Mouse (Mus musculus): Measurements from ENCODE around the gene Lmbr1l. TPM values are rescaled to one million over a fixed set of nuclear protein-coding genes. Genes with fewer than 3 reads are reported as not detected.
"Not testable (repeated sequence)": the region's sequence is repeated elsewhere in the genome, so short reads cannot be mapped to it uniquely, and the experiment has no call there.

The Lmbr1l gene
- polyA plus RNA-seq, 1 experiment: 25.7 TPM

DNA sequence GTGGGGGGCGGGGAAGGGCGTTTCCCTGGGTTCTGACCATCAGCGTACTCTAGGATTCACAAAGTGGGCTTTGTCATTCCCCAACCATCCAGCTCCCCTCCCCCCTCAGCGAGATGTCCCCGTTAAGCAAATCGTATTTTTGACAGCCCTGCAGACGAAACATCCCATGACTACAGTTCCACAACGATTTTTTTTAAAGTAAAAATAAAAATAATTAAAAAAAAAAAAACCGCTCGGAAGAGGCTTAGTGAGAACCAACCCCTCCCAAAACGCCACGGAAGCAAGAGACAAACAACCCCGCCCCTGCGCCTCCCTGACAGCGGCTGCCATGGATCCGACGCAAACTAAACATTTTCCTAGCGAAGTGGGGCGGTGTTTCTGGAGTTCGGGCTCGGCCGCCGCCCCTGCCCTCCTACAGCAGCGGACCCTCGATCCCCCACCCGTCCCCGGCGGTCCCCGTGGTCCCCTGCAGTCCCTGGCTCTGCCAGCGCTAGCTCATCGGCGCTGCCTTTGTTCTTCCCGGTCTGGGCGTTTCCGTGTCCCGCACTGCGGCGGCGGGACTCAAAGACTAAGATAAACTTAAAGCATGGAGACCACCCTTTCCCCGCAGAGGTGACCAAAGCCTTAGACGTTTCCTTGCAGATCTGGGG is 34.8 kb upstream of the Lmbr1l start:
- H3K4me1 ChIP-seq (ENCODE audit: control insufficient read depth, insufficient read depth, low read length): peaks cover 21% of the 10 kb centered on the region
- H3K4me3 ChIP-seq (ENCODE audit: insufficient read depth, low read length): peak overlapping the region; percentile 88
- H3K27ac ChIP-seq (ENCODE audit: insufficient read depth, low read depth, low read length): peak overlapping the region; percentile 67
- no peak for TF ChIP-seq CTCF (IDR thresholded peaks at IDR 0.05; ENCODE audit: low read depth, low read length)
- TF ChIP-seq POLR2A (IDR thresholded peaks at IDR 0.05; ENCODE audit: borderline replicate concordance, low read depth, low read length): no peak

DNA sequence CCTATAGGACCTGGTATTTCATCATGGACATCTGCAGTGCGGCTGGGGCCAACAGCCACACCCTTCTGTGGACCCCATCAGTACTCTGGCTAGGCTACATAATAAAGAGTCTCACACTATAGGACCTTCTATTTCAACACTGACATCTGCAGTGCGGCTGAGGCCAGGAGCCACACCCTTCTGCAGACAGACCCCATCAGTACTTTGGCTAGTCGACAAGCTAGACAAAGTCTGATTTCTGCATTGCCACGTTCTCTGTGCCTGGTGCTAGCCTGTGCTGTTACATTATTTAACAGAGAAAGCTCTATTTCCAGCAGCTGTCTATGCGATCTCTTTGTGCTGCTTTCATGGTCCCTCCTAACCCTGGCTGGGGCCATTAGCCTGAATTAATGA is 34.0 kb upstream of the Lmbr1l start:
- no peak overlapping the region for H3K27ac ChIP-seq (ENCODE audit: insufficient read depth, low read depth, low read length)
- peak overlapping the region; percentile 33 for H3K4me3 ChIP-seq (ENCODE audit: insufficient read depth, low read length)
- peaks cover 15% of the 10 kb centered on the region for H3K4me1 ChIP-seq (ENCODE audit: control insufficient read depth, insufficient read depth, low read length)
- TF ChIP-seq POLR2A (IDR thresholded peaks at IDR 0.05; ENCODE audit: borderline replicate concordance, low read depth, low read length) (no peak), CTCF (IDR thresholded peaks at IDR 0.05; ENCODE audit: low read depth, low read length) (no peak)

DNA sequence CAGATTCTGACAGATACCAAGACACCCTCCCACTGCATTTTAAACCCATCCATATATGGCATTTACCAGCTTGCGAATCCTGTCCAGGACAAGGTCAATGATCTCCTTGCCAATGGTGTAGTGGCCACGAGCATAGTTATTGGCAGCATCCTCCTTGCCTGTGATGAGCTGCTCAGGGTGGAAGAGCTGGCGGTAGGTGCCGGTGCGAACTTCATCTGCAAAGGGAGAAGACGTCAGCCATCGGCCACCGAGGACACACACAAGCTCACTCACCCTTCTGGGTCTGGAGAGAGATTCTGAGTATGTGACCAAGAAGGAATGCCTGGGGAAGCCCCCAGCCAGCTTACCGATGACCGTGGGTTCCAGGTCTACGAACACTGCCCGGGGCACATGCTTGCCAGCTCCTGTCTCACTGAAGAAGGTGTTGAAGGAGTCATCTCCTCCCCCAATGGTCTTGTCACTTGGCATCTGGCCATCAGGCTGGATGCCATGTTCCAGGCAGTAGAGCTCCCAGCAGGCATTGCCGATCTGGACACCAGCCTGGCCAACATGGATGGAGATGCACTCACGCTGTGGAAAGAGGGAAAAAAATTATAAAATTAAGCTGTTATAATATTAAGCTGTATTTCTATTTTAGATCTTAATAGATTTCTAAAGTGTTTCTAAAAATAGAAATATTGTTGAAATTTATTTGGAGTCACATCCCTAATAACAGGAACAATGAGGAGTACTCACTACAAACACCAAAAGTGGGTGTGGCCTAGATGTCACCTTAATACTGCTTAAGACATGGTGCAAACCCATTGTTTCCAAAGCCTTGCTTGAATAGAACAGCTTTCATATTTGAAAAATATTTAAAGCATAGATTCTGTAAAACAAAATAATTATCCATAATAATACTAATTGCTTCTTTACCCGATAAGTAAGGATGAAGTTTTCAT is 33.4 kb upstream of the Lmbr1l start:
- H3K27ac ChIP-seq (ENCODE audit: insufficient read depth, low read depth, low read length); H3K4me1 ChIP-seq (ENCODE audit: control insufficient read depth, insufficient read depth, low read length): not testable (repeated sequence)
- H3K4me3 ChIP-seq (ENCODE audit: insufficient read depth, low read length): peak overlapping the region; percentile 33; the same call in 1 of the 2 replicates

DNA sequence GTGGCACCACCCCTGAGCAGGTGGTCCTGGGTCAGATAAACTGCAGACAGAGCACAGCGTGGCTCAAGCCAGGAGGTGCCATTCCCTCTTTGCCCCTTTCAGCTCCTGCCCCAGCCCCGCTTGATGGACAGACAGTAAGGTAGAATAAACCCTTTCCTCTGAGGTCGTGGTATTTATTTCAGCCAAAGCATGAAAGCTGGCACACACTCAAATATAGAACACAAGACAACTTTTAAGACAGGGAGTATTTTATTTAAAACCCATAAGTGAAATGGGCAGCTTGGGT is 31.5 kb upstream of the Lmbr1l start:
- H3K27ac ChIP-seq (ENCODE audit: insufficient read depth, low read depth, low read length): no peak overlapping the region
- no peak overlapping the region for H3K4me3 ChIP-seq (ENCODE audit: insufficient read depth, low read length)
- peaks cover 9% of the 10 kb centered on the region for H3K4me1 ChIP-seq (ENCODE audit: control insufficient read depth, insufficient read depth, low read length)
- TF ChIP-seq POLR2A (IDR thresholded peaks at IDR 0.05; ENCODE audit: borderline replicate concordance, low read depth, low read length): no peak
- TF ChIP-seq CTCF (IDR thresholded peaks at IDR 0.05; ENCODE audit: low read depth, low read length): no peak

DNA sequence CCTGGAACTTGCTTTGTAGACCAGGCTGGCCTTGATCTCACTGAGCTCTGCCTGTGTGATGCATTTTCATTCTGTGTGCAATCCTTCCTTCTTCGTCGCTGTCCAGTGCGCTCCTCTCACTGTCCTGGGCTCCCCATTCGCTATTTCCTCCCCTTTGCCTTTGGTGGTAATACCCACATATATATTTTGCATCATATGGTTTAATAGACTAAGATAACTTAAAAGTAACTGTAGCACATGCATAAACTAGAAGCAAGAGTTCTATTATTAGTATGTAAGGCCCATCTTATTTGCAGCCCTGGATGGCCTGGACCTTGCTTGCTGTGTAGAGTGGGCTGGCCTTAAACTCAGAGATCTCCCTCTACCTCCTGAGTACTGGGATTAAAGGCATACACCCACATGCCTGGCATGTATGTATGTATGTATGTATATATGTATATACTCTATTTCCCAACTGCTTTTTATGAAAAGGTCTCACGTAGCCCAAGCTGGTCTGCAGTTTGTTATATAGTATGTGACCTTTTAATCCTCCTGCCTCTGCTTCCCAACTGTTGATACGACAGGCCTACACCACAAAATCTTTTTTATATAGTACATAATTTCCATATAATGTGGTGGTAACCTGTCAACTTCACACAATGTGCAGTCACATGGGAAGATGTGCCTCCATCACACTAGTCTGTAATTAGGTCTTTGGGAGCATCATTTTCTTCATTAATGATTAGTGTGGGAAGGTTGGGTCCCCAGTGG is 31.0 kb upstream of the Lmbr1l start:
- no peak overlapping the region for H3K4me3 ChIP-seq (ENCODE audit: insufficient read depth, low read length)
- no peak for TF ChIP-seq POLR2A (IDR thresholded peaks at IDR 0.05; ENCODE audit: borderline replicate concordance, low read depth, low read length)
- no peak for TF ChIP-seq CTCF (IDR thresholded peaks at IDR 0.05; ENCODE audit: low read depth, low read length)
- peaks cover 9% of the 10 kb centered on the region for H3K4me1 ChIP-seq (ENCODE audit: control insufficient read depth, insufficient read depth, low read length)
- no peak overlapping the region for H3K27ac ChIP-seq (ENCODE audit: insufficient read depth, low read depth, low read length)

DNA sequence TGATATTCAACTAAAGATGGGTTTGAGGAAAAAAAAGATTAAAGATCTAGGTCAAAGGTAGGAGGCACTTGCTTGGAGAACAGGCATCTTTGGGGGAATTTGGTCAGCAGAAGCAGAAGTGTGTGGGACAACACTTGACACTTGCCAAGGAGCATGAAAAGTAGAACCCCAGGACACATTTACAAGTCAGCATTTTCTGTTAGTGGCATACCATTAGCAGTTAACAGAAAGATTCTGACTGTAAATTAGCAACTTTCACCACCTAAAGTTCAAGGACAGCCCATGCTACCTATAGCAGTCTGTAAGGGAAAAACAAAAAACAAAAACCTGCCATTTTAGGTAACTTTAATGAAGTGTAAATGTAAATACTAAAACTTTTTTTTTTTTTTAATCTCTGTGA is 30.4 kb upstream of the Lmbr1l start:
- no peak overlapping the region for H3K27ac ChIP-seq (ENCODE audit: insufficient read depth, low read depth, low read length)
- peaks cover 9% of the 10 kb centered on the region for H3K4me1 ChIP-seq (ENCODE audit: control insufficient read depth, insufficient read depth, low read length)
- TF ChIP-seq CTCF (IDR thresholded peaks at IDR 0.05; ENCODE audit: low read depth, low read length) (no peak), POLR2A (IDR thresholded peaks at IDR 0.05; ENCODE audit: borderline replicate concordance, low read depth, low read length) (no peak)
- no peak overlapping the region for H3K4me3 ChIP-seq (ENCODE audit: insufficient read depth, low read length)

DNA sequence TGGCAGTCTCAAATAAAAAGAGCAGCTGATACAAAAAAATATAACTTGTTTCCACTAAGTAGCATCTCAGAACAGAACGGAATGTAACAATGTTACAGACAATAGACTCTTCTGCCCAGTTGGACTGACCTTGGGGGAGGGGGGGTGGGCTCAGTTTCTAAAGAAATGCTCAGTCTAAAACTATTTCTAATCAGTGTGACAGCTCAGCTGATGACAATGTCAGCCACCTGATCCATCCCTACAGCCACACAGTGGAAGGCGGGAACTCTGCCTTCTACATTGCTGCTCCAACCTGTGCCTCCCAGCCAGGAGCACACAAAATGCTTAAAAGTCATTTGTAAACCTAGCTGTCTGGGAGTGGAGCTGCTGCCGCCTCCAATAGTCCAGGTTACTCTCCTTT is 29.9 kb upstream of the Lmbr1l start:
- Histone ChIP-seq H3K4me3 (ENCODE audit: insufficient read depth, low read length) (no peak overlapping the region), H3K4me1 (ENCODE audit: control insufficient read depth, insufficient read depth, low read length) (peaks cover 9% of the 10 kb centered on the region), H3K27ac (ENCODE audit: insufficient read depth, low read depth, low read length) (no peak overlapping the region)
- TF ChIP-seq POLR2A (IDR thresholded peaks at IDR 0.05; ENCODE audit: borderline replicate concordance, low read depth, low read length): no peak
- no peak for TF ChIP-seq CTCF (IDR thresholded peaks at IDR 0.05; ENCODE audit: low read depth, low read length)

DNA sequence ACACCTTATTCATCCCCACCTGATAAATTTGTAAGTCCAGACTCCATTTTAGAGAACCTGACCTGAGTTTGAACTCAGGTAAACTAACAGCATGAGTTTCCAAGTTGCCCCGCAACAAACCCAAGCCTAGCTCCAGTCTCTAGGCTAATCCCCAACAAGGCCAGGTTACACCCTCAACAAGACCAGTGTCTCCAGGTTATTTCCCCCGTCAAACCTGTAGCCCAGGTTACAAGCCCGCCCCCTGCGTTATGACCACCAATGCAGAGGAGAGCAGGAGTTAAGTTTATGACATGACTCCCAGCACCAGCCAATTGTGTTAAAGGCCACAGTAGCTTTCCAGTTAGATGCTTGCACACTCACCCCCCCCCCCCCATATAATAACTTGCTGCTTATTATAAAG is 25.1 kb upstream of the Lmbr1l start:
- no peak overlapping the region for H3K27ac ChIP-seq (ENCODE audit: insufficient read depth, low read depth, low read length)
- TF ChIP-seq POLR2A (IDR thresholded peaks at IDR 0.05; ENCODE audit: borderline replicate concordance, low read depth, low read length) (no peak), CTCF (IDR thresholded peaks at IDR 0.05; ENCODE audit: low read depth, low read length) (no peak)
- H3K4me3 ChIP-seq (ENCODE audit: insufficient read depth, low read length): no peak overlapping the region
- H3K4me1 ChIP-seq (ENCODE audit: control insufficient read depth, insufficient read depth, low read length): 0 out of 2 replicates have a peak, but pooled peaks cover 2% of the 10 kb centered on the region

DNA sequence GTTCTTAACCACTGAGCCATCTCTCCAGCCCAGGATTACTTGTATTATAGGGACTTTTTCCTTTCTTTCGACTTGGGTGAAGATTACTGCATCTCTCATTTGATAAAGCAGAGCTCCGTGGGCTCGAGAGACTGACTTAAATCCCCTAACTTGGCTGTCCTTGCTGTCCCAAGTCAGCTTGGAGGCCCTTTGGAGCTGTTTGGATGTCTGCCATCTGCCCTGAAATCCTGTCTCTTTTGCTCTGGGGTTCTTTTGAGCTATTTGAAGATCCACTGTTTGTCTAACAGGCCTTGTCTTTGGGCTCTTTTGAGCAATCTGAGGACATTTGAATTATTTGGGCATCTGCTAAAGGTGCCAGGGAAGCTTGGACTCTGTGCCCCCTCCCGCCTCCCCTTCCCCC is 24.1 kb upstream of the Lmbr1l start:
- no peak overlapping the region for H3K4me3 ChIP-seq (ENCODE audit: insufficient read depth, low read length)
- peaks cover 7% of the 10 kb centered on the region for H3K4me1 ChIP-seq (ENCODE audit: control insufficient read depth, insufficient read depth, low read length)
- TF ChIP-seq CTCF (IDR thresholded peaks at IDR 0.05; ENCODE audit: low read depth, low read length) (no peak), POLR2A (IDR thresholded peaks at IDR 0.05; ENCODE audit: borderline replicate concordance, low read depth, low read length) (no peak)
- H3K27ac ChIP-seq (ENCODE audit: insufficient read depth, low read depth, low read length): no peak overlapping the region

DNA sequence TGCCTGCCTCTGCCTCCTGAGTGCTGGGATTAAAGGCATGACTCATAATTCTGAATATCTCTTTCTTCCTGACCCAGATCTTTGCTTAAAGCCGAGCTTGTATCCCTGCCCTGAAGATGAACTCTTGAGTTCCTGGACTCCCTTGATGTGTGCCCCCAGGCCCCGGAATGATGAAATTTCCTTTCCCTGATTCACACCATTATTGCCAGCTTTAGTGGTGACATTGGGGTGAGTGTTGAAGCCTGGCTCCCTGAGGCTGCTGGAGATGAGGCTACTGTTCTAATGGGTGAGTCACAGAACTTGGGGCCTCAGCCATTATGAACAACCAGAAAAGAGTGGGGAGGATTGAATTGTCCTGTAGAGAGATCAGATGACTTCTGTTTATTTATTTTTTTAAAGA is 23.5 kb upstream of the Lmbr1l start:
- no peak for TF ChIP-seq CTCF (IDR thresholded peaks at IDR 0.05; ENCODE audit: low read depth, low read length)
- TF ChIP-seq POLR2A (IDR thresholded peaks at IDR 0.05; ENCODE audit: borderline replicate concordance, low read depth, low read length): no peak
- no peak overlapping the region for H3K27ac ChIP-seq (ENCODE audit: insufficient read depth, low read depth, low read length)
- H3K4me3 ChIP-seq (ENCODE audit: insufficient read depth, low read length): no peak overlapping the region
- peaks cover 9% of the 10 kb centered on the region for H3K4me1 ChIP-seq (ENCODE audit: control insufficient read depth, insufficient read depth, low read length)
